Mouse (Mus musculus): ENCODE measurements around the gene H2-Ob.

DNA sequence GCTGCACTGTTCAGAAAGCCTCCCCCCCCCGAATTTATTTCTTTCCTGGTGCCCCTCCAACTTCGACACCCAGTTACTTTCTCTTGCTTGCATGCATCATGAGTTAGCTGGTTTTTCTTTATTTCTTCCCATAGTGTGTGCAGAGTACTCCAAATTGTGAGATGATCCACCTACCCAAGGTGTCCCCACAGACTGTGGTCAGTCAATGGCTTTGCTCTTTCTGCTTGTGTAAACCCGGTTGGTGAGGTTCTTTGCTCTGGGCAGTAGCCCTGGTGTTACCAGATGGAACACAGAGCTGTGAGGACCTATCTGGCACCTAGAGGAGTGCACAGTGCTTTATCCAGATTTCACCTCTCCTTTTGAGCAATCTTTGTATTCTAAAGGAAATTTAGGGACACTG is 49.4 kb downstream of the H2-Ob start:
- TF ChIP-seq CTCF (IDR thresholded peaks at IDR 0.05; ENCODE audit: extremely low read depth, insufficient read length, insufficient replicate concordance, low read depth, low read length) (no peak), POLR2A (IDR thresholded peaks at IDR 0.05; ENCODE audit: low read depth, low read length) (no peak)
